Mouse (Mus musculus): Measurements from ENCODE around the gene Sval3. TPM values are rescaled to one million over a fixed set of nuclear protein-coding genes. Genes with fewer than 3 reads are reported as not detected.

Sval3 gene
- polyA plus RNA-seq (2017; shearing (Covaris generic)): not detected

DNA sequence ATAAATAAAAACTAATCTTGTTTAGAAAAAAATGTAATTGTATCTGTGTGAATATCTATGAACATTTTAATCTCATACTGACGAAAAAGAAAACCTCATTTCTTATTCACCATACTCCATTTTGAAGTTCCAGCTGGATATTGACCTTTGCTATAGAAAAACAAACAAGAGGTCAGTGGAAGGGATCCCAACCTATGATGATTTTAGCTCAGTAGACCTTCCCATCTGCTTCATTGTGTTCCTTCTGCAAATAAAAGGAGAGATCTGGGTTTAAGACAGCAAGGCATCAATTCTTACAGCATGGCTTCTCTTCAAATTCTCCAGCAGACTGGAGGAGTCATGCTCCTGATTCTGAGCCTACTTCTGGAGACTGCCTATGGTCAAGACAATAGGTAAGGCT, at the start of gene Sval3:
Sval3 (plus strand) TSS at position 301 of the 400 bp plus-strand sequence.

DNA sequence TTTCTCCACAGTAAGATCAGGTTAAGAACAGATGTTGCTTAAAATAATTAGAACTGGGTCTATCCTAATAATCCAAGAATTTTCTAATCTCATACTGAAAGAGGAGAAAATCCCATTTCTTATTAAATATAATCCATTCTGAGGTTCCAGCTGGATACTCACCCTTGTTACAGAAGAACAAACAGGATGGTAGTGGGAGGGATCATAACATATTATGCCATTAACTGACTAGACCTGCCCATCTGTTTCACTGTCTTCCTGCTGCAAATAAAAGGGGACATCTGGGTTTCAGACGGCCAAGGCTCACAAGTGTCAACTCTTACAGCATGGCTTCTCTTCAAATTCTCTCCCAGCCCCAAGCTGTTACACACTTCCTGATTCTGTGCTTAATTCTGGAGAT, 16.6 kb upstream of the Sval3 start, which contains the start of gene Sval1:
Sval1 (plus strand) TSS at position 301 of the 400 bp plus-strand sequence.

Other genes with a start within 250 kb of the Sval3 start
- not detected for gene Olfr459, start 193.0 kb upstream of the Sval3 start, polyA plus RNA-seq (2017; shearing (Covaris generic))
- not detected for gene Pip, start 120.6 kb upstream of the Sval3 start, polyA plus RNA-seq (2017; shearing (Covaris generic))
- not detected for gene Sval2, start 115.2 kb upstream of the Sval3 start, polyA plus RNA-seq (2017; shearing (Covaris generic))
- gene Sval1, start 16.5 kb upstream of the Sval3 start, polyA plus RNA-seq (2017; shearing (Covaris generic)): not detected
- gene Sva, start 70.3 kb downstream of the Sval3 start, polyA plus RNA-seq (2017; shearing (Covaris generic)): not detected
- not detected for gene Tas2r139, start 172.8 kb downstream of the Sval3 start, polyA plus RNA-seq (2017; shearing (Covaris generic))
- not detected for gene Tas2r144, start 247.2 kb downstream of the Sval3 start, polyA plus RNA-seq (2017; shearing (Covaris generic))